Mouse (Mus musculus) stomach, postnatal 0 days (tissue): Measurements from ENCODE around the gene 1810046K07Rik. TPM values are rescaled to one million over a fixed set of nuclear protein-coding genes. Genes with fewer than 3 reads are reported as not detected.

Experiments used
- ATAC-seq: fragments of 200-750 bp; cut with Nextera tagmentation; 2 replicates; pipeline ENCODE4 v1.8.0; 2017; ENCODE audit not compliant: low FRiP score, low TSS enrichment
- DNase-seq: peaks from one replicate; pipeline ENCODE4 v3.0.0-alpha.2; 2016; ENCODE audit warnings: low spot score
- H3K27ac ChIP-seq: fragments of 300-500 bp; sonication (generic); replicated peaks from 2 replicates; pipeline ENCODE4 v1.5.1; 2014; ENCODE audit warnings: mild to moderate bottlenecking, control low read depth
- H3K27me3 ChIP-seq: fragments of 300-500 bp; sonication (generic); 2 replicates; pipeline ENCODE4 v1.6.1; 2014; ENCODE audit warnings: low read length; ENCODE audit not compliant: control insufficient read depth, insufficient read depth
- H3K36me3 ChIP-seq: fragments of 300-500 bp; sonication (generic); 2 replicates; pipeline ENCODE4 v1.6.1; 2014; ENCODE audit warnings: low read length, mixed read lengths; ENCODE audit not compliant: control insufficient read depth, insufficient read depth
- H3K4me1 ChIP-seq: fragments of 300-500 bp; sonication (generic); replicated peaks from 2 replicates; pipeline ENCODE4 v1.6.1; 2014; ENCODE audit warnings: antibody characterized with exemption; ENCODE audit not compliant: control insufficient read depth, insufficient read depth
- H3K4me2 ChIP-seq: fragments of 300-500 bp; sonication (generic); replicated peaks from 2 replicates; pipeline ENCODE4 v1.6.1; 2014; ENCODE audit warnings: low read depth, mild to moderate bottlenecking, control low read depth, moderate library complexity
- H3K4me3 ChIP-seq: fragments of 300-500 bp; sonication (generic); 2 replicates; pipeline ENCODE4 v1.5.1; 2014; ENCODE audit warnings: low read depth, low read length, control low read depth
- H3K9ac ChIP-seq: fragments of 300-500 bp; sonication (generic); 2 replicates; pipeline ENCODE4 v1.6.1; 2014; ENCODE audit warnings: mild to moderate bottlenecking, low read length, control low read depth, mixed read lengths
- H3K9me3 ChIP-seq: fragments of 300-500 bp; sonication (generic); 2 replicates; pipeline ENCODE4 v1.6.1; 2016; ENCODE audit warnings: low read length; ENCODE audit not compliant: control insufficient read depth
- CTCF ChIP-seq: IDR thresholded peaks from 2 replicates; pipeline ENCODE4 v1.5.1; 2016; ENCODE audit warnings: antibody characterized with exemption, low read depth, mild to moderate bottlenecking, moderate library complexity
- EP300 ChIP-seq: optimal IDR thresholded peaks from 2 replicates; pipeline ENCODE3; 2016; ENCODE audit warnings: antibody characterized with exemption
- WGBS: fragments of 180-500 bp; shearing (Covaris S2); extraction: QIAGEN DNeasy Blood & Tissue Kit; methylation state at CpG from one replicate; pipeline ENCODE4 v1.1.7; 2014; 5-methylcytosine and 5-hydroxymethylcytosine counted together
- polyA plus RNA-seq: library from polyadenylated mRNA; unstranded; fragments of >200 nt; fragmentation: Nextera tagmentation; extraction: Ambion mirVana; gene quantifications from 2 replicates; pipeline ENCODE4 v1.2.1, GENCODE M21; 2015

The 1810046K07Rik gene
- polyA plus RNA-seq, 1 experiment from 2014 or later = 0.23 TPM

- ATAC-seq = no peak
Observed at GRCm38 (mm10) chr9:51293541-51293940, 35.2 kb downstream of the 1810046K07Rik start.

GRCm38 (mm10) chr9:51292674-51293073 is 36.0 kb downstream of the 1810046K07Rik start:
- no peaks in the 10 kb centered on the region for H3K9me3 ChIP-seq
- WGBS = 27% methylated on average over 4 of the region's 4 CpGs
- no peak overlapping the region for H3K4me2 ChIP-seq
- no peaks in the 10 kb centered on the region for H3K36me3 ChIP-seq
- no peak overlapping the region for H3K9ac ChIP-seq
- DNase-seq = peak; percentile 81
- TF ChIP-seq CTCF (peak; percentile 94), EP300 (no peak)
- H3K27ac ChIP-seq = no peak overlapping the region
- ATAC-seq = peak; percentile 65
- no peaks in the 10 kb centered on the region for H3K4me1 ChIP-seq
- no peak overlapping the region for H3K4me3 ChIP-seq
- no peaks in the 10 kb centered on the region for H3K27me3 ChIP-seq

More at GRCm38 (mm10) chr9:51293541-51293940, 35.2 kb downstream of the 1810046K07Rik start:
- TF ChIP-seq EP300 = no peak
- TF ChIP-seq CTCF = no peak
- DNase-seq = no peak
- Histone ChIP-seq H3K4me3 (no peak overlapping the region), H3K4me1 (no peaks in the 10 kb centered on the region), H3K27me3 (no peaks in the 10 kb centered on the region), H3K27ac (no peak overlapping the region), H3K36me3 (no peaks in the 10 kb centered on the region), H3K9ac (no peak overlapping the region), H3K9me3 (no peaks in the 10 kb centered on the region), H3K4me2 (no peak overlapping the region)
- WGBS = 56% methylated on average over 8 of the region's 8 CpGs

GRCm38 (mm10) chr9:51290980-51291379 is 37.7 kb downstream of the 1810046K07Rik start:
- Histone ChIP-seq H3K4me3 (no peak overlapping the region), H3K27me3 (no peaks in the 10 kb centered on the region), H3K9ac (no peak overlapping the region), H3K9me3 (no peaks in the 10 kb centered on the region), H3K36me3 (no peaks in the 10 kb centered on the region), H3K27ac (no peak overlapping the region), H3K4me2 (no peak overlapping the region), H3K4me1 (no peaks in the 10 kb centered on the region)
- WGBS = 58% methylated on average over 4 of the region's 4 CpGs
- peak; percentile 19 for DNase-seq
- TF ChIP-seq EP300 = no peak
- no peak for TF ChIP-seq CTCF
- peak; percentile 68 for ATAC-seq

GRCm38 (mm10) chr9:51286079-51286478 is 42.6 kb downstream of the 1810046K07Rik start:
- Histone ChIP-seq H3K4me2 (no peak overlapping the region), H3K9me3 (no peaks in the 10 kb centered on the region), H3K27ac (no peak overlapping the region), H3K9ac (no peak overlapping the region), H3K27me3 (no peaks in the 10 kb centered on the region), H3K4me3 (no peak overlapping the region), H3K4me1 (no peaks in the 10 kb centered on the region), H3K36me3 (no peaks in the 10 kb centered on the region)
- TF ChIP-seq CTCF (no peak), EP300 (no peak)
- ATAC-seq = peak; percentile 77
- 13% methylated on average over 2 of the region's 2 CpGs for WGBS
- DNase-seq = peak; percentile 53

GRCm38 (mm10) chr9:51278500-51279381 is 50.0 kb downstream of the 1810046K07Rik start, which contains the start of gene Colca2:
Gene Colca2 (minus strand): TSS chr9:51278569.
- ATAC-seq (peak; percentile 89), DNase-seq (peak; percentile 87)
- Histone ChIP-seq H3K27ac (peak within 1 kb of the TSS; percentile 88), H3K9ac (peak within 1 kb of the TSS; percentile 74), H3K4me1 (0 out of 2 replicates have a peak, but pooled peaks cover 2% of the 10 kb centered on the region), H3K9me3 (no peaks in the 10 kb centered on the region), H3K27me3 (no peaks in the 10 kb centered on the region), H3K4me3 (peak within 1 kb of the TSS; percentile 62), H3K4me2 (peak within 1 kb of the TSS; percentile 93), H3K36me3 (no peaks in the 10 kb centered on the region)
- WGBS = under 1% methylated on average over 53 of the region's 53 CpGs
- TF ChIP-seq CTCF = peak; percentile 74
- no peak for TF ChIP-seq EP300

GRCm38 (mm10) chr9:51277834-51278498 is 50.8 kb downstream of the 1810046K07Rik start:
- ATAC-seq (no peak), DNase-seq (no peak)
- H3K27me3 ChIP-seq = no peaks in the 10 kb centered on the region
- no peaks in the 10 kb centered on the region for H3K36me3 ChIP-seq
- peak overlapping the region; percentile 62 for H3K4me3 ChIP-seq
- TF ChIP-seq CTCF (no peak), EP300 (no peak)
- peak overlapping the region; percentile 93 for H3K4me2 ChIP-seq
- 0 out of 2 replicates have a peak, but pooled peaks cover 2% of the 10 kb centered on the region for H3K4me1 ChIP-seq
- peak overlapping the region; percentile 74 for H3K9ac ChIP-seq
- 17% methylated on average over 13 of the region's 13 CpGs for WGBS
- H3K9me3 ChIP-seq = no peaks in the 10 kb centered on the region
- peak overlapping the region; percentile 88 for H3K27ac ChIP-seq
